Comparison of ENCODE assay signal across 8 mouse cellular contexts in genomic region chr10:80171760-80172526, GRCm38 (mm10). TPM values are rescaled to one million over a fixed set of nuclear protein-coding genes. Genes with fewer than 3 reads are reported as not detected.
DNase-seq lines count a peak whose midpoint lies in the region; ATAC-seq and TF ChIP-seq lines count a peak whose summit lies in the region.

No protein-coding gene starts in this region.

- in situ Hi-C loops in ES-E14 (cut with MboI; ENCODE audit: low sequenced_read_pairs in 2 of 2, unreplicated experiment in 2 of 2) = loop anchor here (10.0 kb wide), 2 partner anchors 73 to 203 kb away; partner anchors contain the start of gene Ndufs7 (in 1 of the 2)

- no peaks in the 10 kb centered on the region for H3K9me3 ChIP-seq in ES-E14 (ENCODE audit: control insufficient read depth, insufficient read depth, low read depth, low read length)
- no peaks in the 10 kb centered on the region for H3K9me3 ChIP-seq in embryonic facial prominence, embryonic 14.5 days (ENCODE audit: control insufficient read depth, low read length)
- H3K9me3 ChIP-seq in hindbrain, postnatal 0 days (ENCODE audit: low read length) = no peaks in the 10 kb centered on the region
- H3K9me3 ChIP-seq in midbrain, embryonic 11.5 days (ENCODE audit: control insufficient read depth, low read length) = no peaks in the 10 kb centered on the region

- H3K27me3 ChIP-seq in embryonic facial prominence, embryonic 14.5 days (replicated peaks; ENCODE audit: control insufficient read depth, insufficient read depth, low read length) = no peaks in the 10 kb centered on the region
- H3K27me3 ChIP-seq in hindbrain, postnatal 0 days (ENCODE audit: insufficient read depth, low read length) = no peaks in the 10 kb centered on the region
- no peaks in the 10 kb centered on the region for H3K27me3 ChIP-seq in midbrain, embryonic 11.5 days (ENCODE audit: control insufficient read depth, insufficient read depth, low read length)

- peak overlapping the region; percentile 96 for H3K27ac ChIP-seq in ES-E14 (ENCODE audit: insufficient read depth, low read depth, low read length, poor library complexity, severe bottlenecking)
- H3K27ac ChIP-seq in embryonic facial prominence, embryonic 14.5 days (replicated peaks; ENCODE audit: low read depth, low read length) = peak overlapping the region; percentile 76
- H3K27ac ChIP-seq in hindbrain, postnatal 0 days = peak overlapping the region; percentile 81
- H3K27ac ChIP-seq in midbrain, embryonic 11.5 days (ENCODE audit: low read depth, low read length) = peak overlapping the region; percentile 55

- H3K4me2 ChIP-seq in embryonic facial prominence, embryonic 14.5 days (ENCODE audit: low read depth, low read length) = peak overlapping the region; percentile 53
- no peak overlapping the region for H3K4me2 ChIP-seq in hindbrain, postnatal 0 days (ENCODE audit: low read depth, low read length)
- H3K4me2 ChIP-seq in midbrain, embryonic 11.5 days = peak overlapping the region; percentile 65

- DNase-seq in kidney, adult 11 months = peak; percentile 33
- DNase-seq in kidney, adult 18-20 months = no peak
- no peak for DNase-seq in ES-E14 (ENCODE audit: low read depth, low spot score)
- no peak for DNase-seq in embryonic facial prominence, embryonic 14.5 days (ENCODE audit: low spot score)
- no peak for DNase-seq in hindbrain, postnatal 0 days (ENCODE audit: low spot score)
- DNase-seq in midbrain, embryonic 11.5 days (ENCODE audit: low spot score, missing footprints) = no peak
- DNase-seq in Muller cell, postnatal 12 days (ENCODE audit: inconsistent ontology term) = no peak
- no peak for DNase-seq in spleen, adult 12 weeks (ENCODE audit: low spot score)

- peak overlapping the region; percentile 87 for H3K9ac ChIP-seq in ES-E14 (ENCODE audit: insufficient read depth, low read depth, low read length, poor library complexity, severe bottlenecking)
- peak overlapping the region; percentile 61; the same call in 1 of the 2 replicates for H3K9ac ChIP-seq in embryonic facial prominence, embryonic 14.5 days (ENCODE audit: low read depth, low read length)
- H3K9ac ChIP-seq in hindbrain, postnatal 0 days (replicated peaks; ENCODE audit: low read length) = peak overlapping the region; percentile 43; the same call in 1 of the 2 replicates
- H3K9ac ChIP-seq in midbrain, embryonic 11.5 days (ENCODE audit: low read length) = peak overlapping the region; percentile 44; the same call in 1 of the 2 replicates

- ATAC-seq in embryonic facial prominence, embryonic 14.5 days (ENCODE audit: low read depth) = no peak
- no peak for ATAC-seq in hindbrain, postnatal 0 days
- ATAC-seq in midbrain, embryonic 11.5 days (ENCODE audit: low FRiP score) = no peak

- H3K4me3 ChIP-seq in ES-E14 (ENCODE audit: insufficient read depth in 1 of 2, low read depth in 1 of 2, low read length in 2 of 2, poor library complexity in 1 of 2, severe bottlenecking in 1 of 2) = peak overlapping the region; percentile 80 to 81
- peak overlapping the region; percentile 46 for H3K4me3 ChIP-seq in embryonic facial prominence, embryonic 14.5 days (ENCODE audit: low read depth, low read length)
- no peak overlapping the region for H3K4me3 ChIP-seq in hindbrain, postnatal 0 days (ENCODE audit: low read length)
- no peak overlapping the region for H3K4me3 ChIP-seq in midbrain, embryonic 11.5 days (ENCODE audit: low read depth, low read length)

- WGBS in embryonic facial prominence, embryonic 14.5 days = 87% methylated on average over 38 of the region's 45 CpGs
- WGBS in hindbrain, postnatal 0 days = 77% methylated on average over 44 of the region's 45 CpGs
- 85% methylated on average over 45 of the region's 45 CpGs for WGBS in midbrain, embryonic 11.5 days

- H3K4me1 ChIP-seq in ES-E14 (ENCODE audit: control insufficient read depth in 2 of 2, insufficient read depth in 2 of 2, low read length in 2 of 2, poor library complexity in 1 of 2) = peaks cover 5 to 11% of the 10 kb centered on the region in 2 experiments; a peak in 3 of 4 replicates
- peaks cover 7% of the 10 kb centered on the region; the same call in 1 of the 2 replicates for H3K4me1 ChIP-seq in embryonic facial prominence, embryonic 14.5 days (ENCODE audit: control insufficient read depth, insufficient read depth, low read length)
- peaks cover 4% of the 10 kb centered on the region for H3K4me1 ChIP-seq in hindbrain, postnatal 0 days (ENCODE audit: insufficient read depth, low read length)
- peaks cover 34% of the 10 kb centered on the region for H3K4me1 ChIP-seq in midbrain, embryonic 11.5 days (ENCODE audit: control insufficient read depth, insufficient read depth, low read length)

- peaks cover 24% of the 10 kb centered on the region for H3K36me3 ChIP-seq in ES-E14 (ENCODE audit: control insufficient read depth, insufficient read depth, low read length, poor library complexity, severe bottlenecking)
- H3K36me3 ChIP-seq in embryonic facial prominence, embryonic 14.5 days (ENCODE audit: control insufficient read depth, insufficient read depth, low read length) = peaks cover 31% of the 10 kb centered on the region
- peaks cover 20% of the 10 kb centered on the region; the same call in 1 of the 2 replicates for H3K36me3 ChIP-seq in hindbrain, postnatal 0 days (ENCODE audit: insufficient read depth, low read length)
- H3K36me3 ChIP-seq in midbrain, embryonic 11.5 days (ENCODE audit: control insufficient read depth, insufficient read depth, low read length) = peaks cover 22% of the 10 kb centered on the region

- TF ChIP-seq CTCF in hindbrain, postnatal 0 days (IDR thresholded peaks at IDR 0.05; ENCODE audit: low read depth) = no peak

TF ChIP-seq in ES-E14, 5 proteins besides CTCF, POLR2A, EP300 and RAD21:
- TF ChIP-seq MAFK (IDR thresholded peaks at IDR 0.05; ENCODE audit: insufficient read depth, low read depth, low read length) (no peak), ZNF384 (IDR thresholded peaks at IDR 0.05; ENCODE audit: low read depth, low read length) (no peak), HCFC1 (IDR thresholded peaks at IDR 0.05; ENCODE audit: borderline replicate concordance, insufficient read depth, low read length) (no peak), ZC3H11A (IDR thresholded peaks at IDR 0.05; ENCODE audit: borderline replicate concordance, low read depth, low read length) (no peak), CHD2 (IDR thresholded peaks at IDR 0.05; ENCODE audit: low read depth, low read length) (no peak)

RNA-seq across cellular contexts. Expression of gene 1600002K03Rik, which starts 0.8 kb away (rescaled TPM):
- 25.4 and 31.2 TPM in 2 replicates for total RNA-seq in ES-E14 (2012; rRNA removed)
- polyA plus RNA-seq in embryonic facial prominence, embryonic 14.5 days (2014; fragmentation: Nextera tagmentation; extraction: Ambion mirVana) = 11.0 and 13.1 TPM in 2 replicates
- total RNA-seq in hindbrain, postnatal 0 days (2014; rRNA removed) = 2.6 and 3.2 TPM in 2 replicates
- 4.3 and 4.4 TPM in 2 replicates for polyA plus RNA-seq in hindbrain, postnatal 0 days (2015; fragmentation: Nextera tagmentation; extraction: Ambion mirVana)
- 8.0 and 8.7 TPM in 2 replicates for polyA plus RNA-seq in midbrain, embryonic 11.5 days (2014; fragmentation: Nextera tagmentation; extraction: Ambion mirVana)

RNA-seq across cellular contexts. Expression of gene Cirbp, which starts 6.2 kb away (rescaled TPM):
- 69.6 and 105 TPM in 2 replicates for total RNA-seq in ES-E14 (2012; rRNA removed)
- 59.7 and 88.3 TPM in 2 replicates for polyA plus RNA-seq in embryonic facial prominence, embryonic 14.5 days (2014; fragmentation: Nextera tagmentation; extraction: Ambion mirVana)
- 257 and 261 TPM in 2 replicates for total RNA-seq in hindbrain, postnatal 0 days (2014; rRNA removed)
- 730 and 732 TPM in 2 replicates for polyA plus RNA-seq in hindbrain, postnatal 0 days (2015; fragmentation: Nextera tagmentation; extraction: Ambion mirVana)
- polyA plus RNA-seq in midbrain, embryonic 11.5 days (2014; fragmentation: Nextera tagmentation; extraction: Ambion mirVana) = 81.5 and 87.1 TPM in 2 replicates

RNA-seq across cellular contexts. Expression of gene Efna2, which starts 7.3 kb away (rescaled TPM):
- 2.7 and 3.4 TPM in 2 replicates for total RNA-seq in ES-E14 (2012; rRNA removed)
- 20.9 and 23.6 TPM in 2 replicates for polyA plus RNA-seq in embryonic facial prominence, embryonic 14.5 days (2014; fragmentation: Nextera tagmentation; extraction: Ambion mirVana)
- 24.0 and 32.8 TPM in 2 replicates for total RNA-seq in hindbrain, postnatal 0 days (2014; rRNA removed)
- polyA plus RNA-seq in hindbrain, postnatal 0 days (2015; fragmentation: Nextera tagmentation; extraction: Ambion mirVana) = 23.2 and 23.8 TPM in 2 replicates
- polyA plus RNA-seq in midbrain, embryonic 11.5 days (2014; fragmentation: Nextera tagmentation; extraction: Ambion mirVana) = 78.1 and 91.7 TPM in 2 replicates

RNA-seq across cellular contexts. Expression of gene Midn, which starts 23.9 kb away (rescaled TPM):
- total RNA-seq in ES-E14 (2012; rRNA removed) = 38.3 and 42.6 TPM in 2 replicates
- 34.2 and 37.0 TPM in 2 replicates for polyA plus RNA-seq in embryonic facial prominence, embryonic 14.5 days (2014; fragmentation: Nextera tagmentation; extraction: Ambion mirVana)
- 146 and 172 TPM in 2 replicates for total RNA-seq in hindbrain, postnatal 0 days (2014; rRNA removed)
- 14.7 and 15.8 TPM in 2 replicates for polyA plus RNA-seq in hindbrain, postnatal 0 days (2015; fragmentation: Nextera tagmentation; extraction: Ambion mirVana)
- polyA plus RNA-seq in midbrain, embryonic 11.5 days (2014; fragmentation: Nextera tagmentation; extraction: Ambion mirVana) = 66.0 and 71.3 TPM in 2 replicates

RNA-seq across cellular contexts. Expression of gene Cbarp, which starts 31.3 kb away (rescaled TPM):
- 20.9 and 41.0 TPM in 2 replicates for total RNA-seq in ES-E14 (2012; rRNA removed)
- 7.3 and 9.0 TPM in 2 replicates for polyA plus RNA-seq in embryonic facial prominence, embryonic 14.5 days (2014; fragmentation: Nextera tagmentation; extraction: Ambion mirVana)
- total RNA-seq in hindbrain, postnatal 0 days (2014; rRNA removed) = 270 and 288 TPM in 2 replicates
- 95.5 and 106 TPM in 2 replicates for polyA plus RNA-seq in hindbrain, postnatal 0 days (2015; fragmentation: Nextera tagmentation; extraction: Ambion mirVana)
- polyA plus RNA-seq in midbrain, embryonic 11.5 days (2014; fragmentation: Nextera tagmentation; extraction: Ambion mirVana) = 11.1 and 11.8 TPM in 2 replicates

Comparison
In these comparisons a context has a peak if more than half of its experiments do, and no peak if none do; other contexts are left out.
1. H3K4me3 ChIP-seq: peak in ES-E14 (2 of 2) and embryonic facial prominence, embryonic 14.5 days (single experiment); none in hindbrain, postnatal 0 days (single experiment) and midbrain, embryonic 11.5 days (single experiment).
2. Peak in every context shown above with its lines, with median percentiles within 50 percentile points of each other: H3K27ac ChIP-seq and H3K9ac ChIP-seq.